Mouse (Mus musculus) spleen, adult 2 months (tissue): ENCODE results near the gene Ptprn2.

Experiments
- CTCF ChIP-seq: fragments of 200-500 bp; IDR thresholded peaks from 2 replicates; pipeline ENCODE4 v1.5.1; 2011; ENCODE audit warnings: mild to moderate bottlenecking, inconsistent platforms; ENCODE audit not compliant: insufficient read depth, insufficient read length, insufficient replicate concordance; ENCODE audit errors: extremely low read depth
- POLR2A ChIP-seq: fragments of 200-500 bp; IDR thresholded peaks from 2 replicates; pipeline ENCODE4 v1.6.1; 2011; ENCODE audit warnings: low read depth, low read length, inconsistent platforms

DNA sequence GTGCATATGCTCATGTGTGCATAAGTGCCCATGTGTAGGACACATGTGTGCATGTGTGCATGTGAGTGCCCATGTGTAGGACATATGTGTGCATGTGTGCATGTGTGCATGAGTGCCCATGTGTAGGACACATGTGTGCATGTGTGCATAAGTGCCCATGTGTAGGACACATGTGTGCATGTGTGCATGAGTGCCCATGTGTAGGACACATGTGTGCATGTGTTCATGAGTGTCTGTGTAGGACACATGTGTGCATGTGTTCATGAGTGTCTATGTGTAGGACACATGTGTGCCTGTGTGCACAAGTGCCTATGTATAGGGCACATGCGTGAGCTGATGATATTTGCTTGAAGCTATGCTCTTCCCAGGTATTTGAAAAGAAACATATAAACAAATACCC is 547.7 kb downstream of the Ptprn2 start:
- TF ChIP-seq POLR2A, result no peak
- TF ChIP-seq CTCF, result no peak
